Mouse (Mus musculus): Measurements from ENCODE around the gene Olfr12.
A peak's percentile ranks its signal among the peaks of the same experiment; 100 is the strongest.

Gene Olfr12

DNA sequence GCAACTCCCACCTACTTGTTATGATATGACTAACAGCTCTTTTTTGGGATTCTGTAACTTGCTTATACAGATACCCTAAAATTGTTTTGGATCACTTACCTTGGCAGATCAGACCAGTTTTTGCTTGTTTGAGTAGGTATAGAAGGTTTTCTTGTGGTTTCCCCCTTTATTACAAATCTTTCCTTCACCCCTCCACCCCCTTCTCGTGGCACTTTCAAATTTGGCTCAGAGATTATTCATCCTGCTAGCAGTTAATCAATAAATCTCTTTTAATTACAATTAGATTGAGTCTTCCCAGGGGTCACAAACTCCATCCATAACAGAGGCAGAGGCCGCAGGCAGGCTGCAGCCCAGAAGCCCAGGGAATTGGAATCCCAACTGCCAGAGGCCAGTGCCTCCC lies at the start of gene Olfr12:
Olfr12 (plus strand) TSS at position 301 of the 400 bp plus-strand sequence.
- DNase-seq (ENCODE audit: low read depth, low spot score) = no peak

DNA sequence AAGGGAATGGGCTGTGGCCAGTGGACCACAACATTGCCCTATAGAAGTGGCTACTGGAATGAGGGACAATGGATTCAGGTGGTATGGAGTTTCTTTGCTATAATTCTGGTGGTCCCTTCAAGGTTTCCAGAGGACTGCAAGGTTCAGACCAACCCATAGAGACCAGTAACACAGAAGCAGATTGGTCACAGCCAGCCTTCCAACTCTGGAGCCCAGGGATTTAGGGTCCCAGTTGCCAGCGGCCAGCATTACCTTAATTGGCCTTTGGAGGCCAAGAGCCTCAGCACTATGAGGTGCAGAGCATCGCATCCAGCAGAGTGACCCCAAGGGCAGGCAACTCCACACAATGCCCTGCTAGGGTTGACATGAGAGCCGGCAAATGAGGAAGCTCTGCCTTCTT lies 46.6 kb upstream of the Olfr12 start, which contains the start of gene Olfr1413:
Olfr1413 (plus strand) TSS at position 301 of the 400 bp plus-strand sequence.
- DNase-seq (ENCODE audit: low read depth, low spot score) = no peak

DNA sequence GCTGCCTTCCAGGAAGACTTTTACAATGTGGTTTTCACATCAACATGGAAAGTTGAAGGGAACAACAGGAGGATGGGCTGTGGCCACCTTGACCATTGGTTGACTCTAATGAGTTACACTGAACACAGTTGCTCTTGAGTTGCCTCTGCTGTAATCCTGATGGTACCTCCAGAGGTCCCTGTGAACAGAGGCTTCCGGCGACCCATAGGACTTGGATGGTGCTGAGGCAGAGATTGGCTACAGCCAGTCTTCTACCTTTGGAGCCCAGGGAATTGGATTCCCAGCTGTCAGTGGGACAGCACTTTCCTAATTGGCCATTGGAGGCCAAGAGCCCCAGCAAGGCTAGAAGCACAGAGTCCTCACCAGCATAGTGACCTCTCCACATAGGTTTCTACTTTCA lies 32.1 kb upstream of the Olfr12 start, which contains the start of gene Olfr1412:
Olfr1412 (plus strand) TSS at position 301 of the 400 bp plus-strand sequence.
- DNase-seq (ENCODE audit: low read depth, low spot score) = no peak

DNA sequence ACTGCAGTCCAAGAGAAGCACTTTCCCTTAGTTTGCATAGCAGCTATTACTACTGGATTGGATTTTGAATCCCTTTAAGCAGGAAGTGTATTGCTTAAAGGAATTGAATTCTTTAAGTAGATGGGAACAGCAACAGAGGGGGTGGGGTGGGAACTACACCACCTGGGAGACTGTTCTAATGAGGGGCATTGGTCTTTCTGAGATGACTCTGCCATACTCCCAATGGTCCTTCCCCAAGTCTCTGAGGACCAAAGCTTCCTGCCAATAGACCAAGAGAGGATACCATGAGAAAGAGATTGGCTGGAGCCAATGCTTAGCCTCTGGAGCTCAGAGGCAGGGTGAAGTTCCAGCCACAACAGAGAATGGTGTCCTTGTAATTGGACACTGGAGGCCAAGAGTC lies 23.5 kb upstream of the Olfr12 start, which contains the start of gene Olfr1411:
Olfr1411 (plus strand) TSS at position 301 of the 400 bp plus-strand sequence.
- DNase-seq (ENCODE audit: low read depth, low spot score) = no peak

DNA sequence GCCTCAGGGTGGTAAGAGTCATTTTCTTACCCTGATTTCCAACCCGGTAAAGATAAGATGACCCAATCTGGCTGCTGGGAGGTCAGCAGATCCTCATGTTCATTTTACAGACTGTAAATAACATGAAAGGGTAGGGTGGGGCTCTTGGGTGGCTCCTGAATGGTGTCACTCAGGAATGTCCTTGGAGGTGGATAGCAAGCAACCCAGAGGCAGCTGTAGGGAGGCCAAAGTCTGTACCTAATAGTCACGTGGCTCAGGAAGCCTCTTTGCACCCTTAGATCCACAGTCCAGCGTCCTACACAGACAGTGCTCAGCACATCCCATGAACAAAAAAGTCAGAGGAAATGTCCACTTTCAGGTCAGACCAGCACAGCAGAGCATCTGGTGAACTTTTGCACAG lies 21.6 kb upstream of the Olfr12 start:
- DNase-seq (ENCODE audit: low read depth, low spot score) = no peak

DNA sequence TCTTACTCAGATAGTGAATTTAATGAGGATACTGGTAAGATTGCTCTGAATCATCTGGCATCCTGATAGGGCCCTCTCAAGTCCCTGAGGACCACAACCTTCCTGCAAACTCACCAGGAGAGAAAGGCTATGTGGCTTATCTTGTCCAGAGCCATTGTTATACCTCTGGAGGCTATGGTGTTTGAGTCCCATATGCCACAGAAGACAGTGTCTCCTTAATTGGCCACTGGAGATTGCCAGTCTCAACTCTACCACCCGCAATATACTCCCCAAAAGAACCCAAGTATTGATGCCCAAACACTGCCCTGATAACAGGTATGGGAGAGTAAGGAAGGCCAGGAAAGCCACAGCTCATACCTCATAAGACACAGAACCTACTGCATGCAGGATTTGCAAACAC lies 12.1 kb upstream of the Olfr12 start, which contains the start of gene Olfr1410:
Olfr1410 (plus strand) TSS at position 301 of the 400 bp plus-strand sequence.
- no peak for DNase-seq (ENCODE audit: low read depth, low spot score)

DNA sequence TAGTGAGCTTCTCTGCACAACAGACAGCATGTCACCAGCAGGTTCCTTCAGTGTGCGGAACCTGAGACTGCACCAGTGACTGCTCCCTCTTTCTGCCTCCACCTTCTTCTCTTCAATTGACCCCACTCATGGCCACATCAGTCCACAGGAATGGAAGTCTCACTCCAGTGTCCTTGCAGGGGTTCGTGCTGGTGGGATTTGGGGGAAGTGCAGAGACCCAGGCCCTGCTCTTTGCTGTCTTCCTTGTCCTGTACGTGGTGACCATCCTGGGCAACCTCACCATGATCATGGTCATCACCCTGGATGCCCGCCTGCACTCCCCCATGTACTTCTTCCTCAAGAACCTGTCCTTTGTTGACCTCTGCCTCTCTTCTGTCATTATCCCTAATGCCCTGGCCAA lies 9.9 kb upstream of the Olfr12 start:
- no peak for DNase-seq (ENCODE audit: low read depth, low spot score)

DNA sequence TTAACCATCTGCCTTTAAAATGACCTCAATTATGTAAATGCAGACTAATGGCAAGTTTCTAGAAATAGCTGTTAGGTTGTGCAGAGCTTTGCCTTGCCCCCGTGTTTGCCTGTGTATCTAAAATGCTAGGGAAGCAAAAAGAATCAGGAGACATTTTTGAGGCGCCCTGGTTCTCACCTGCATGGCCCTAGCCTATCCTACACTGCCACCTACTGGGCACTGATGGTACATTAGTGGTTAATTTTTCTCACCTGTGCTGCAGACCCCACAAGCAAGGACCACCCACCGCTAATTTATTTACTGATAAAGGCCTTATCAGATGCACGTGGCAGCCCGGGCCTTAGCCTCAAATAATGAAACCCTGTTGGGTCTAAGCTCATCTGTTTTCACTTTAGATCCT lies 6.6 kb upstream of the Olfr12 start:
- peak; percentile 51 for DNase-seq (ENCODE audit: low read depth, low spot score)

DNA sequence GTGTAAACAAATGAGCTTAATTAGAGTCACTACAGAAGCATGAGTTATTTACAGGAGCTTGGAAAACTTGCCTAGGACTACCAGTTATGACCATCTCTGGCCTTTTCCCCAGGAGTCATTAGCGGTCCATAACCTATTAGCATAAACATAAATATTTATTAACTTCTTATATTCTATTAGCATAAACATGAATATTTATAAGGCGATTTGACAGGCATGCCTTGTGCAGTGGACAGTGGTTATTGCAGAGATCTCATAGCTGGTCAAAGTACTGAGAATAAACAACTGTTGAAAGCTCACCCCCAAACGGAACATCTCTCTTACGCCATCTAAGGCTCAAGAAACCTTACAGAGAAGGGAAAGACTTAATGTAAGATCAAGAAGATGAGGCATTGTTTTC lies 4.4 kb upstream of the Olfr12 start:
- DNase-seq (ENCODE audit: low read depth, low spot score) = no peak

DNA sequence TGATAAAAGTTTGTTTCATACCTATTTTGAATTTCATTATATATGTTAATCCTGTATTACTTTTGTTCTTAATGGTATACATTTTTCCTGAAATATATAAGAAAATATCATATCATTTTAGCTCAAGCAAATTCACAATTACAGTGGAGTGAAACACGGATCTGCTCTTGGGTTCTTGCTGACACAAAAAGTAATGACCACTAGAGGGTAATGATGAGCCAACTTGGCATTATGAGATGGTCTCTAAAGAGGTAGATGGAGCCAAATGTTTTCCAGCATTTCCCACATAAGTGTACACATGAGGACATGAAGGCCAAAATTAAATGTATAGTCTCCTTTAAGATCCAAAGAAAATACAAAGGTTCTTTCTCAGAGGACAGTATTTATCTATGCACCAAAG lies 3.1 kb upstream of the Olfr12 start:
- peak; percentile 78 for DNase-seq (ENCODE audit: low read depth, low spot score)

DNA sequence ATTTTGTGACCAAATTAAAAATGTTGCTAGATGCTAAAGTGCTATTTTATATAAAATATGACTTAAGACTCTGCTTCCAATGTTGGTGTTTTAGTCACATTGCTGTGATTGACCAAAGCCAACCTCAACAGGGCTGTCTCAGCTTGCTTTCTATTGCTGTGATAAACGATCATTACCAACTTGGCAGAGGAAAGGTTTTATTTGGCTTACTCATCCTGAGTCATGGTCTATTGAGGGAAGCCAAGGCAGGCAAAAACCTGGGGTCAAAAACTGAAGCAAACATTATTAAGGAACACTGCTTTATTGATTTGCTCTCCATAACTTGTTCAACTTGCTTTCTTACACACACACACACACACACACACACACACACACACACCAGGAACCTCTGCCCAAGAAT lies 1.5 kb upstream of the Olfr12 start:
- DNase-seq (ENCODE audit: low read depth, low spot score) = peak; percentile 83

DNA sequence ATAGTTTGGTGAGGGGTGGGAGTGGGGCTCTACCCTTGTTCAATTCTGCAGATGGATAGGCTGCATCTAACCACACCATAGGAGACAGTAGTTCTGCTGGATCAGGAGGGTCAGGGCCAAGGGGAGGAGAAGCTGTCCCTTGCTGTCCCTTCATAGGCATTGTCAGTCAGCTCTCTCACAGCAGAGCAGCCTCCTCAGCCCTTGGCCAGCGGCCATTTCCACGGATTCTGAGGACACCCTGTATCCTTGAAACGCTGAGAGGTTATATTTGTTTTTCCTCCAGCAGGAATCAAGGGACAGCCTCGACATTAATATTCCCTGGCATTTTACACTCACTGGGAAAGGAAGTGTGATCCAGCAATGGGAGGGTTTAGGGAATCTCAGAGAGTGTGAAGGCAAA lies 772 bp downstream of the Olfr12 start:
- no peak for DNase-seq (ENCODE audit: low read depth, low spot score)

DNA sequence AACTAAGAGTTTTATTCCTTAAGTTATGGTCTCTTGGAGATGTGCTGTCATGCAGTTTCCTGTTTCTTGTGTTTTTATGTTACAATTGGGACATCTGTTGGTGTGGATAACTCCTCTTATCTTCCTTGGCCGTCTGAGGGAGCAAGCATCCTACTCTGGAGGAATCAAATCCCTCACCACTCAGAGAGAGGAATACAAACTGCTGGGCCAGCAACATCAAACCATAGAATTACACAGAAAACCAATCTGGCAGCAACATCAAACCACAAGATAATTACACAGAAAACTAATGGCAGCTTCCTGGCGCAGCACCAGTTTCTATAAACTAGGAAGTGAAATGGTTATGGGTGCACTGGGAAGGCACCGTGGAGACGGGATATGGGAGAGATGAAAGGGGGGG lies 10.6 kb downstream of the Olfr12 start:
- no peak for DNase-seq (ENCODE audit: low read depth, low spot score)

DNA sequence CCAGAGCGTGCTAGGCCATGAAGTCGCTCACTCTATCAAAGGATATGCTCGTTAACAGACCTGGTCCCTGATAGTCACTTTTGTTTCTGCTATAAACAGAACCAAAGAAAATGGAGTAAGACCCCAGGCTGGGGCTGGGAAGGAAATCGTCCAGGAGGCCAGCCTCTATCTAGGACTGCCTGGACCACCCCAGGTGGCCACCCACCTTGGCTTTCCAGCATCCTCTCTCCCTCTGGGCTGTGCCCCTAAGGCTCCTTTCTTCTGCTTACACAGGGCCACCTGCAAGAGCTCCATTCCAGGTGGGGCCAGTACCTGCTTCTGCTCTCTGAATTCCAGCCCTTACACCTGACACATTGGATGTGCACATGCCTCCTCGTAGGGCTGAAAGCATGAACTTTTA lies 14.6 kb downstream of the Olfr12 start:
- no peak for DNase-seq (ENCODE audit: low read depth, low spot score)

DNA sequence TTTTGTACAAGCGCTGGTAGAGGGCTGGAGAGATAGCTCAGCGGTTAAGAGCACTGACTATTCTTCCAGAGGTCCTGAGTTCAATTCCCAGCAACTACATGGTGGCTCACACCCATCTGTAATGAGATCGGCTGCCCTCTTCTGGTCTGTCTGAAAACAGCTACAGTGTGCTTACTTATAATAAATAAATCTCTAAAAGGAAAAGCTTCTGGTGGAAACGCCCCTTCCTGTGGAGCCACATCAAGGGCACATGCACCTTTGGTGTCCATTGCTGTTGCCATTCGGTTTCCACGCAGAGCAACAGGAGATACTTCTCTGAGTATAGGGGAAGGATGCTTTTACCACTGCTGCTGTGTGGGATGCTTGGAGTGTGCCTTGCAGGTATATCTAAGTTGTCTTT lies 15.4 kb downstream of the Olfr12 start:
- DNase-seq (ENCODE audit: low read depth, low spot score) = peak; percentile 32

DNA sequence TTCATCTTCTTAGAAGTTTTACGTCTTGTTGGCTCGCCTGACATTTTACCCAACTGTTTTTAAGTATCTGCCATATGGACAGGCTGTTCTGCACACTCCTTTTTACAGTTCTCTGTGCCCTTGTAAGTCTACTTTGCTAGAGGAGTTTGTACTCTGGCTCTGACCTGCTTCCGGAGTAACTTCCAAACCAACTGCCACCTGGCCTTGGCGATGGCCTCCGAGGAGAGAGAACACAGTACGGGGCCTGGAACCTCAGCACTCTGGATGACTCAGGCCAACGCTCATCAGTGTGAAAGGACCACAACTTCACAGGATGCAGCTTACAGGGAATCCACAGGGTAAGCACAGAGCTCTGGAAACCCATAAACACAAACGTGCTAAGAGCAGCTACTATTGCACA lies 16.1 kb downstream of the Olfr12 start:
- no peak for DNase-seq (ENCODE audit: low read depth, low spot score)

DNA sequence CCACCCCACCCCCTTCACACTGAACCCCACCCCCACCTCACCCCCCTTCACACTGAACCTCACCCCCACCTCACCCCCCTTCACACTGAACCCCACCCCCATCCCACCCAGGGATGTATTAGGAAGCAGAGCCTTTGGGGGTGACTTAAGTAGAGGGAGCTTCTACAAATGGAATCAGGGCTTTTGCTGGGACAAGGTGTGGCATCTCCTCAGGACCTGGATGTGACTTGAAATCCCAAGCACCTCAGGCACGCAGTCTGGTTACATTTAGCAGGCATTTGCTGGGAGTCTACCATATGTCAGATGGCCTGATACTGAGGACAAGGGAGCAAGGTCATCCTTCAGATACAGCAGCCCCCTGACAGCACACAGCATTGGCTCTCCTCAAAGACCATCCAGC lies 17.0 kb downstream of the Olfr12 start:
- DNase-seq (ENCODE audit: low read depth, low spot score) = no peak

DNA sequence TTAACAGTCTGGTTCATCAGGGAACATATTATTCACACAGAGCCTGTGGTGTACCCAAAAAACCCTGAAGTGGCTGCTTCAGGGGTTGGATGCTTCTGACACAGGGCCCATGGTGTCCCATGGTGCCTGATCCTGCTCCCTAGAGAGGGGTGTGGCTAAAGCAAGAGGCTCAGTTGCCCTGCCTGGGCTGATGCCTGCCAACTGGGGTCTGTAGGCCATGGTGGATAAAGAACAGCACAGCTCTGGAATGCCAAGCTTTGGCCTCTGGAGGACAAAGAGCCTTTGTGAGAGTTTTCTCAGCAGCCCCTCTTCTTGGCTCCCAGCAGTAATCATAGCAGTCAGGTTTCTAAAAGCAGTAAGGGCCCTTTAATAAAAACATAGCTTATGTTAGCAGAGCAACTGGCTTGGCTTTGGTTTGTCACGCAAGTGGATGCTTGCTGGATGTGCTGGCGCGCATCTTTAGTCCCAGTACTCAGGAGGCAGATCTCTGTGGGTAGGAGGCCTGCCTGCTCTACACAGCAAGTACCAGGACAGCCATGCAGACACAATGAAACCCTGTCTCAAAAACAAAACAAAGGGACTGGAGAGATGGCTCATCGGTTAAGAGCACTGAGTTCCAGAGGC lies 17.5 kb downstream of the Olfr12 start:
- DNase-seq (ENCODE audit: low read depth, low spot score) = peak; percentile 30

DNA sequence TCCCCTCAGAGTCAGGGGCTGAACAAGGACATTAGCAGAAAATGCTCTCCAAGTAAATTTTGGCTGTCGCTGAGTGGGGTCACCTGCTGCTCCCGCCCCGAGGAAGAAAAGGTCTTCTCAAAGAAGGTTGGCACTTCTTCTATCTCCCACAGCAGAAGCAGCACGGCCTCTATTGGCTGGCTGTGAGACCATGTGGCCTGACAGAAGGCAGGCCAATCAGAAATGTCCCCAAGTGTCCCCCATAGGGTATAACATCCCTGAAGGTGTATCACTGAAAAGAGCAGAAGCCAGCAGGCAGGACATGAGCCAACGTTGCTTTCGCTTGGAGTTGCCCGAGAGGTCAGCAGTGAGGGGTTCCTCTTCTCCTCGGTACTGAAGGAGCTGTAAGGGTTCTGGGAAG lies 18.4 kb downstream of the Olfr12 start:
- no peak for DNase-seq (ENCODE audit: low read depth, low spot score)

DNA sequence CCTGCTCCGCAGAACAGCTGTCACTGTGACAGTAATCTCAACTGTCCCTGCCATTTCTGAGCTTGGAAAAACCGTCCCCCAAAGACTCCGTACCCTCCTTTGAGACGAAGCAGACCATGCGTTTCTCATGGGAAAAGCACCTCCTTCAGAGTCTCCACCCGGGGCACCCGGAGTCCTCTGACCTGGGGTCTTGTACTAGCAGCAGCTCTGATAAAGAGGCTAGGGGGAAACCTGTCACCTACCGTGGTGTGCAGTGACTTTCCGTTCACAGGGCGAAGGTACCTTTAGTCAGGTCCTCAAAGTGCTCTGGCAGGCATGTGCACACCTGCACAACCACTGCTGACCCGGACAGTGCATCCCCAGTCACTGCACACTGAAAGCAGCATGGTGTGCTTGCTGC lies 19.1 kb downstream of the Olfr12 start:
- DNase-seq (ENCODE audit: low read depth, low spot score) = no peak

DNA sequence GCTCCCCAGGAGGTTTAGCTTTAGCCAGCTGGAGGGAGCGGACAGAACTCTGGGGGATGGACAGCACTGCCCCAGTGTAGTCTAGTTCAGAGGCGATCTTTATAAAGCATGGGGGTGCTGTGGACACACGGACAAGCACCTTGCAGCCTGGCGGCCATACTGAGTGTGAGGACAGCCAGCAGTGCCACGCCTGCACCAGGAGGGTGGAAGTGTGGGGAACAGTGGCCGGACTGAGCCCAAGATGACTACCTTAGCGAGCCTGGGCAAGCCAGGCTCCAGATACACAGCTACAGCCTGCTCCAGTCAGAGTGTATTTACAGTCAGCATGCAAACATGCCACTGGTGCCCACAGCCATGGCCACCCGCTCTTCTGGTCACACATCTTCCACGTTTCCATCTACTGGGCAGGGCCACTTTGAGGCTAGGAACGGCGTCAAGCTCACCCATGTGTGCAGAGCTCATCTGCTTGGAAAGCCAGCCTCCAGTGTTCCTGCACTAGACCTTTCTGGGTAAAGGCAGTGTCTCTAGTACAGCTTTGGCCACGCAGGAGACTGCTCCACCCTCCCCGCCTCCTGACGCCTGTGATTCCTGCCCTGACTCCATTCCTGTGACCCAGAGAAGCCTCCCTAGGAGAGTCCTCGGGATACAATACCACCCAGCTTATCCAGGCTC lies 20.0 kb downstream of the Olfr12 start:
- DNase-seq (ENCODE audit: low read depth, low spot score) = no peak

DNA sequence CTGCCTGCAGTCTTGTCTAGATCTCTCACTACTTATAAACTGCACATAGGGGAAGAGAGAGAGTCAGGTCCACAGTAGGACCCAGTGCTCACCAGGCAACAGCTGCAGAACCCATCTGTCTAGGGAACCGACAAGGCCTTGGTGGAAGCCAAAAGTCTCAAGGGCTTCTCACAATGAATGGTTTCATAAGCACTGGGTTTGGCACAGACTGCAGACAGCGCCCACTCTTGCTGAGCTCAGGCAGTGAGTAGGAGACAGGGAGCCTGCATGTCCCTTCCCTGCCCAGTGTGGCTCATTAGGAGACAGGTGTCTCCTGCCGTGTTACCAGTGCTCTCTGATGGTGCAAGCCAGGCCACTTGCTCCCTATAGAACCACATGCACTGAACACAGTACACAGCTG lies 20.6 kb downstream of the Olfr12 start:
- no peak for DNase-seq (ENCODE audit: low read depth, low spot score)

DNA sequence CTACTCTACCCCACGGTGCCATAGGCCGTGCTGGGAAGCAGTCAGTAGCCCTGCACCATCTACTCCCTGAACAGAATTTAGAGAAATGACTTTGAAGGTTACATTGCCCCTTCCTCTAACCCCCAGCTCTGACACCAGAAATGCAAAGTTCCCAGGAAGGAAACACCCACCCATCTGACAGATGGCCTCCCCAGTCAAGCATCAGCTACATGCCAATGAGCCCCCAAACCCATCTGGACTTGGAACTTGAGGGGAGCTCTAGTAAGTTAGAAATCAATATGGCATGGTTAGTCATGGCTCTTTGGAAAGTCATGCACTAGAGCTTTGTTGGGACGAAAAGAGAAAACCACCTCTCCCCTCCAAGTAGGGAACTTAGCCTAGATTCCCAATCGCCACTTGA lies 21.1 kb downstream of the Olfr12 start:
- no peak for DNase-seq (ENCODE audit: low read depth, low spot score)

All from 3T3-L1 (cell line).